In genomic region chr3:108206731-108207375, GRCm38 (mm10) we compare ENCODE assay signal across 13 mouse cellular contexts. TPM values are rescaled to one million over a fixed set of nuclear protein-coding genes. Genes with fewer than 3 reads are reported as not detected.
DNase-seq lines count a peak whose midpoint lies in the region; ATAC-seq lines count a peak whose summit lies in the region.
"Had no signal": no experiment of that assay in that cellular context is flagged by ENCODE, and none has a peak within 500 bp of the region (broad histone marks: within the 10 kb centered on the region; RNA-seq: fewer than 3 reads in every experiment).

No protein-coding gene starts in this region.

- H3K27ac ChIP-seq in intestine, embryonic 15.5 days, result peak overlapping the region; percentile 14; the same call in 1 of the 2 replicates
- no peak overlapping the region for H3K27ac ChIP-seq in intestine, embryonic 16.5 days (ENCODE audit: low read length)
- H3K27ac ChIP-seq in lung, embryonic 16.5 days (ENCODE audit: low read length), result no peak overlapping the region
- H3K27ac ChIP-seq in limb, embryonic 15.5 days, result peak overlapping the region; percentile 79

- DNase-seq in cerebellum, postnatal 14 days, result peak; percentile 59 to 64
- no peak for DNase-seq in cerebellum, adult 9-10 months
- DNase-seq in lung, adult 18-20 months, result no peak
- DNase-seq in c-Kit-positive CD71-positive TER-119-positive erythroid progenitor cells, embryonic 14.5 days (ENCODE audit: low spot score), result no peak
- DNase-seq: B cell, adult 2 months; gastrocnemius, postnatal 36 days; heart, postnatal 10 days; kidney, adult 2 months; lung, adult 2 months had no signal

- 73% methylated on average over 15 of the region's 15 CpGs for WGBS in intestine, embryonic 15.5 days
- WGBS in intestine, embryonic 16.5 days, result 72% methylated on average over 15 of the region's 15 CpGs
- 69% methylated on average over 15 of the region's 15 CpGs for WGBS in lung, embryonic 16.5 days
- WGBS in limb, embryonic 15.5 days, result 51% methylated on average over 15 of the region's 15 CpGs

- peaks cover 16% of the 10 kb centered on the region for H3K36me3 ChIP-seq in intestine, embryonic 15.5 days
- H3K36me3 ChIP-seq in intestine, embryonic 16.5 days (ENCODE audit: control insufficient read depth, insufficient read depth, low read length), result peaks cover 18% of the 10 kb centered on the region
- H3K36me3 ChIP-seq in lung, embryonic 16.5 days (ENCODE audit: control insufficient read depth, insufficient read depth, low read length), result peaks cover 4% of the 10 kb centered on the region
- H3K36me3 ChIP-seq in limb, embryonic 15.5 days, result peaks cover 42% of the 10 kb centered on the region

- H3K4me2 ChIP-seq in intestine, embryonic 15.5 days (replicated peaks), result peak overlapping the region; percentile 14; the same call in 1 of the 2 replicates
- no peak overlapping the region for H3K4me2 ChIP-seq in intestine, embryonic 16.5 days (ENCODE audit: low read depth, low read length)
- peak overlapping the region; percentile 10; the same call in 1 of the 2 replicates for H3K4me2 ChIP-seq in lung, embryonic 16.5 days (ENCODE audit: low read depth, low read length)
- H3K4me2 ChIP-seq in limb, embryonic 15.5 days, result peak overlapping the region; percentile 26

- H3K4me3 ChIP-seq in intestine, embryonic 15.5 days (replicated peaks), result no peak overlapping the region
- H3K4me3 ChIP-seq in intestine, embryonic 16.5 days (ENCODE audit: low read length), result no peak overlapping the region
- no peak overlapping the region for H3K4me3 ChIP-seq in lung, embryonic 16.5 days (ENCODE audit: low read length)
- H3K4me3 ChIP-seq in limb, embryonic 15.5 days, result peak overlapping the region; percentile 8; the same call in 1 of the 2 replicates

- no peak overlapping the region for H3K9ac ChIP-seq in intestine, embryonic 15.5 days
- H3K9ac ChIP-seq in intestine, embryonic 16.5 days (ENCODE audit: low read depth, low read length), result no peak overlapping the region
- peak overlapping the region; percentile 31; the same call in 1 of the 2 replicates for H3K9ac ChIP-seq in lung, embryonic 16.5 days (ENCODE audit: low read length)
- H3K9ac ChIP-seq in limb, embryonic 15.5 days, result no peak overlapping the region

- peaks cover 29% of the 10 kb centered on the region for H3K4me1 ChIP-seq in intestine, embryonic 15.5 days (replicated peaks)
- H3K4me1 ChIP-seq in intestine, embryonic 16.5 days (ENCODE audit: control insufficient read depth, insufficient read depth, low read length), result peaks cover 18% of the 10 kb centered on the region
- H3K4me1 ChIP-seq in lung, embryonic 16.5 days (replicated peaks; ENCODE audit: control insufficient read depth, insufficient read depth, low read length), result peaks cover 31% of the 10 kb centered on the region
- H3K4me1 ChIP-seq in limb, embryonic 15.5 days, result peaks cover 65% of the 10 kb centered on the region

- no peaks in the 10 kb centered on the region for H3K27me3 ChIP-seq in intestine, embryonic 15.5 days (replicated peaks)
- H3K27me3 ChIP-seq in intestine, embryonic 16.5 days (replicated peaks; ENCODE audit: control insufficient read depth, insufficient read depth, low read length), result no peaks in the 10 kb centered on the region
- H3K27me3 ChIP-seq in lung, embryonic 16.5 days (ENCODE audit: control insufficient read depth, insufficient read depth, low read depth, low read length), result no peaks in the 10 kb centered on the region
- no peaks in the 10 kb centered on the region for H3K27me3 ChIP-seq in limb, embryonic 15.5 days

- H3K9me3 ChIP-seq in intestine, embryonic 15.5 days, result no peaks in the 10 kb centered on the region
- H3K9me3 ChIP-seq in intestine, embryonic 16.5 days (ENCODE audit: control insufficient read depth, low read length), result no peaks in the 10 kb centered on the region
- H3K9me3 ChIP-seq in lung, embryonic 16.5 days (ENCODE audit: control insufficient read depth, low read length), result no peaks in the 10 kb centered on the region
- H3K9me3 ChIP-seq in limb, embryonic 15.5 days, result no peaks in the 10 kb centered on the region

- no peak for ATAC-seq in intestine, embryonic 15.5 days
- ATAC-seq in intestine, embryonic 16.5 days, result no peak
- ATAC-seq in lung, embryonic 16.5 days (ENCODE audit: low read depth), result no peak; the same call in 1 of the 2 replicates
- ATAC-seq in limb, embryonic 15.5 days (ENCODE audit: insufficient number of reproducible peaks, low FRiP score, low TSS enrichment, low read depth), result no peak

RNA-seq across cellular contexts. Expression of gene Atxn7l2, which starts 3.9 kb away (rescaled TPM):
- polyA plus RNA-seq in intestine, embryonic 15.5 days (2015; fragmentation: Nextera tagmentation; extraction: Ambion mirVana), result 10.9 and 11.3 TPM in 2 replicates
- 9.7 and 10.5 TPM in 2 replicates for polyA plus RNA-seq in intestine, embryonic 16.5 days (2015; fragmentation: Nextera tagmentation; extraction: Ambion mirVana)
- 12.9 and 13.4 TPM in 2 replicates for polyA plus RNA-seq in lung, embryonic 16.5 days (2015; fragmentation: Nextera tagmentation; extraction: Ambion mirVana)
- 18.0 and 18.7 TPM in 2 replicates for polyA plus RNA-seq in limb, embryonic 15.5 days (2015; fragmentation: Nextera tagmentation; extraction: Ambion mirVana)

RNA-seq across cellular contexts. Expression of gene Cyb561d1, which starts 5.8 kb away (rescaled TPM):
- polyA plus RNA-seq in intestine, embryonic 15.5 days (2015; fragmentation: Nextera tagmentation; extraction: Ambion mirVana), result 3.6 and 3.8 TPM in 2 replicates
- 4.2 and 4.7 TPM in 2 replicates for polyA plus RNA-seq in intestine, embryonic 16.5 days (2015; fragmentation: Nextera tagmentation; extraction: Ambion mirVana)
- 3.1 and 3.4 TPM in 2 replicates for polyA plus RNA-seq in lung, embryonic 16.5 days (2015; fragmentation: Nextera tagmentation; extraction: Ambion mirVana)
- polyA plus RNA-seq in limb, embryonic 15.5 days (2015; fragmentation: Nextera tagmentation; extraction: Ambion mirVana), result 2.4 and 3.1 TPM in 2 replicates

RNA-seq across cellular contexts. Expression of gene Sypl2, which starts 19.6 kb away (rescaled TPM):
- 0.21 and 0.27 TPM in 2 replicates for polyA plus RNA-seq in intestine, embryonic 15.5 days (2015; fragmentation: Nextera tagmentation; extraction: Ambion mirVana)
- 0.24 and 0.28 TPM in 2 replicates for polyA plus RNA-seq in intestine, embryonic 16.5 days (2015; fragmentation: Nextera tagmentation; extraction: Ambion mirVana)
- polyA plus RNA-seq in lung, embryonic 16.5 days (2015; fragmentation: Nextera tagmentation; extraction: Ambion mirVana), result 0.46 and 1.1 TPM in 2 replicates
- 2.8 and 7.6 TPM in 2 replicates for polyA plus RNA-seq in limb, embryonic 15.5 days (2015; fragmentation: Nextera tagmentation; extraction: Ambion mirVana)

RNA-seq across cellular contexts. Expression of gene Amigo1, which starts 20.7 kb away (rescaled TPM):
- polyA plus RNA-seq in intestine, embryonic 15.5 days (2015; fragmentation: Nextera tagmentation; extraction: Ambion mirVana), result 3.9 and 4.4 TPM in 2 replicates
- 2.2 and 2.5 TPM in 2 replicates for polyA plus RNA-seq in intestine, embryonic 16.5 days (2015; fragmentation: Nextera tagmentation; extraction: Ambion mirVana)
- polyA plus RNA-seq in lung, embryonic 16.5 days (2015; fragmentation: Nextera tagmentation; extraction: Ambion mirVana), result 2.3 and 2.4 TPM in 2 replicates
- polyA plus RNA-seq in limb, embryonic 15.5 days (2015; fragmentation: Nextera tagmentation; extraction: Ambion mirVana), result 4.7 and 5.4 TPM in 2 replicates

RNA-seq across cellular contexts. Expression of gene Psma5, which starts 49.9 kb away (rescaled TPM):
- polyA plus RNA-seq in intestine, embryonic 15.5 days (2015; fragmentation: Nextera tagmentation; extraction: Ambion mirVana), result 271 and 291 TPM in 2 replicates
- 249 and 278 TPM in 2 replicates for polyA plus RNA-seq in intestine, embryonic 16.5 days (2015; fragmentation: Nextera tagmentation; extraction: Ambion mirVana)
- 254 and 275 TPM in 2 replicates for polyA plus RNA-seq in lung, embryonic 16.5 days (2015; fragmentation: Nextera tagmentation; extraction: Ambion mirVana)
- 254 and 257 TPM in 2 replicates for polyA plus RNA-seq in limb, embryonic 15.5 days (2015; fragmentation: Nextera tagmentation; extraction: Ambion mirVana)

Comparison
In these comparisons a context has a peak if more than half of its experiments do, and no peak if none do; other contexts are left out.
1. DNase-seq: peak in cerebellum, postnatal 14 days (2 of 2); none in cerebellum, adult 9-10 months (single experiment), lung, adult 18-20 months (0 of 2) and c-Kit-positive CD71-positive TER-119-positive erythroid progenitor cells, embryonic 14.5 days (single experiment).
2. H3K27ac ChIP-seq: peak in intestine, embryonic 15.5 days (single experiment) and limb, embryonic 15.5 days (single experiment); none in intestine, embryonic 16.5 days (single experiment) and lung, embryonic 16.5 days (single experiment).